Comparison of ENCODE assay signal across 9 mouse cellular contexts in the genomic region with DNA sequence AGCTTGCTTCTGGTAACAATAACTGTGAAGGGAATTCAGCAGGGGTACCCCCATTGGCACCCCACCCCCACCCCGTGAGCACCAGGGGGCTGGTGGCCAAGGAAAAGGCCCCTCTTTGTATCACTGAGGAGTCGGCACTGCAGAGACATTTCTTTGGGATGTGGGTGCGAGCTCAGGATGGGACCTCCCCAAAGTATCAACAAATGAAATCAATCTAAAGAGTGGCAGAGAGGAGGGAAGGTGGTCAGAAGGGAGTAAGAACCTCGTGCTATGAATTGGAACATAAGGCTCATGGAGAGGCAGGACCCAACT. TPM values are rescaled to one million over a fixed set of nuclear protein-coding genes. Genes with fewer than 3 reads are reported as not detected.
DNase-seq lines count a peak whose midpoint lies in the region; ATAC-seq lines count a peak whose summit lies in the region.
"Had no signal": no experiment of that assay in that cellular context is flagged by ENCODE, and none has a peak within 500 bp of the region (broad histone marks: within the 10 kb centered on the region; RNA-seq: fewer than 3 reads in every experiment).

No protein-coding gene starts in this region.

- H3K9me3 ChIP-seq in heart, embryonic 15.5 days (replicated peaks), result no peaks in the 10 kb centered on the region
- H3K9me3 ChIP-seq in limb, embryonic 13.5 days, result no peaks in the 10 kb centered on the region

- ATAC-seq in heart, embryonic 15.5 days (replicated peaks; ENCODE audit: insufficient number of reproducible peaks, insufficient read depth, low FRiP score, low read depth), result no peak
- no peak for ATAC-seq in limb, embryonic 13.5 days (ENCODE audit: low FRiP score, low read depth)

- no peaks in the 10 kb centered on the region for H3K36me3 ChIP-seq in heart, embryonic 15.5 days
- no peaks in the 10 kb centered on the region for H3K36me3 ChIP-seq in limb, embryonic 13.5 days

- no peak for DNase-seq in heart, postnatal 36 days
- DNase-seq in thymus, postnatal 0 days (ENCODE audit: low spot score), result peak; percentile 40
- DNase-seq in thymus, adult 18-20 months, result no peak
- DNase-seq in urinary bladder, postnatal 14 days (ENCODE audit: low spot score), result no peak
- DNase-seq in layer of hippocampus, adult 9-10 months (ENCODE audit: low spot score), result no peak
- DNase-seq in frontal cortex, adult 2 months (ENCODE audit: extremely low spot score in 1 of 2, low spot score in 1 of 2), result no peak
- DNase-seq: kidney, postnatal 4 days had no signal

- WGBS in heart, embryonic 15.5 days, result 51% methylated on average over 4 of the region's 4 CpGs
- 57% methylated on average over 4 of the region's 4 CpGs for WGBS in limb, embryonic 13.5 days

- peak overlapping the region; percentile 18; the same call in 1 of the 2 replicates for H3K9ac ChIP-seq in heart, embryonic 15.5 days
- no peak overlapping the region for H3K9ac ChIP-seq in limb, embryonic 13.5 days

- H3K4me1 ChIP-seq in heart, embryonic 15.5 days (replicated peaks), result peaks cover 26% of the 10 kb centered on the region
- peaks cover 46% of the 10 kb centered on the region for H3K4me1 ChIP-seq in limb, embryonic 13.5 days

- H3K4me2 ChIP-seq in heart, embryonic 15.5 days, result peak overlapping the region; percentile 60
- peak overlapping the region; percentile 64 for H3K4me2 ChIP-seq in limb, embryonic 13.5 days (replicated peaks)

- H3K27me3 ChIP-seq in heart, embryonic 15.5 days, result no peaks in the 10 kb centered on the region
- H3K27me3 ChIP-seq in limb, embryonic 13.5 days, result peaks cover 5% of the 10 kb centered on the region; the same call in 1 of the 2 replicates

- 0 out of 2 replicates have a peak overlapping the region, but pooled peaks have one; percentile 47 for H3K4me3 ChIP-seq in heart, embryonic 15.5 days
- peak overlapping the region; percentile 45; the same call in 1 of the 2 replicates for H3K4me3 ChIP-seq in limb, embryonic 13.5 days

- H3K27ac ChIP-seq in heart, embryonic 15.5 days, result peak overlapping the region; percentile 4; the same call in 1 of the 2 replicates
- no peak overlapping the region for H3K27ac ChIP-seq in limb, embryonic 13.5 days

- intact Hi-C loops in heart, postnatal 36 days (cut with DNase I), result no loop called here

RNA-seq across cellular contexts. Expression of gene Hist2h3c1, which starts 2.5 kb away (rescaled TPM):
- 0.72 and 1.0 TPM in 2 replicates for polyA plus RNA-seq in heart, embryonic 15.5 days (2015; fragmentation: Nextera tagmentation; extraction: Ambion mirVana)
- total RNA-seq in heart, postnatal 36 days (2021), result not detected
- polyA plus RNA-seq in thymus, postnatal 0 days (2015; fragmentation: Nextera tagmentation; extraction: Ambion mirVana), result 0.64 and 0.76 TPM in 2 replicates
- polyA plus RNA-seq in limb, embryonic 13.5 days (2015; fragmentation: Nextera tagmentation; extraction: Ambion mirVana), result 0.73 TPM in 1 of 2 replicates, not detected in the other
- not detected in 2 replicates for polyA plus RNA-seq in frontal cortex, adult 2 months (2012; rRNA removed)

RNA-seq across cellular contexts. Expression of gene Hist2h2aa1, which starts 3.7 kb away (rescaled TPM):
- 13.6 and 15.1 TPM in 2 replicates for polyA plus RNA-seq in heart, embryonic 15.5 days (2015; fragmentation: Nextera tagmentation; extraction: Ambion mirVana)
- 10 to 100 TPM in 1 of 2 experiments, 1 to 10 TPM in 1; 6.4 to 16.6 TPM for total RNA-seq in heart, postnatal 36 days (2021)
- polyA plus RNA-seq in thymus, postnatal 0 days (2015; fragmentation: Nextera tagmentation; extraction: Ambion mirVana), result 117 and 143 TPM in 2 replicates
- 19.0 and 30.4 TPM in 2 replicates for polyA plus RNA-seq in limb, embryonic 13.5 days (2015; fragmentation: Nextera tagmentation; extraction: Ambion mirVana)
- polyA plus RNA-seq in frontal cortex, adult 2 months (2012; rRNA removed), result 146 and 222 TPM in 2 replicates

RNA-seq across cellular contexts. Expression of gene Hist2h2aa2, which starts 8.9 kb away (rescaled TPM):
- polyA plus RNA-seq in heart, embryonic 15.5 days (2015; fragmentation: Nextera tagmentation; extraction: Ambion mirVana), result 37.0 and 45.9 TPM in 2 replicates
- total RNA-seq in heart, postnatal 36 days (2021), result 100 to 1,000 TPM; 243 to 253 TPM
- 215 and 339 TPM in 2 replicates for polyA plus RNA-seq in thymus, postnatal 0 days (2015; fragmentation: Nextera tagmentation; extraction: Ambion mirVana)
- polyA plus RNA-seq in limb, embryonic 13.5 days (2015; fragmentation: Nextera tagmentation; extraction: Ambion mirVana), result 46.2 and 48.0 TPM in 2 replicates
- 6.9 TPM in 1 of 2 replicates, not detected in the other for polyA plus RNA-seq in frontal cortex, adult 2 months (2012; rRNA removed)

RNA-seq across cellular contexts. Expression of gene Hist2h3c2, which starts 10.1 kb away (rescaled TPM):
- polyA plus RNA-seq in heart, embryonic 15.5 days (2015; fragmentation: Nextera tagmentation; extraction: Ambion mirVana), result 3.9 and 5.1 TPM in 2 replicates
- 10 to 100 TPM in 1 of 2 experiments, 1 to 10 TPM in 1; 8.9 to 10.6 TPM for total RNA-seq in heart, postnatal 36 days (2021)
- 30.0 and 47.7 TPM in 2 replicates for polyA plus RNA-seq in thymus, postnatal 0 days (2015; fragmentation: Nextera tagmentation; extraction: Ambion mirVana)
- 8.8 and 10.5 TPM in 2 replicates for polyA plus RNA-seq in limb, embryonic 13.5 days (2015; fragmentation: Nextera tagmentation; extraction: Ambion mirVana)
- 14.1 and 17.1 TPM in 2 replicates for polyA plus RNA-seq in frontal cortex, adult 2 months (2012; rRNA removed)

RNA-seq across cellular contexts. Expression of gene Hist2h4, which starts 14.1 kb away (rescaled TPM):
- polyA plus RNA-seq in heart, embryonic 15.5 days (2015; fragmentation: Nextera tagmentation; extraction: Ambion mirVana), result 2.9 and 3.9 TPM in 2 replicates
- 10 to 100 TPM; 14.0 to 17.5 TPM for total RNA-seq in heart, postnatal 36 days (2021)
- polyA plus RNA-seq in thymus, postnatal 0 days (2015; fragmentation: Nextera tagmentation; extraction: Ambion mirVana), result 101 and 145 TPM in 2 replicates
- polyA plus RNA-seq in limb, embryonic 13.5 days (2015; fragmentation: Nextera tagmentation; extraction: Ambion mirVana), result 15.5 and 16.9 TPM in 2 replicates
- polyA plus RNA-seq in frontal cortex, adult 2 months (2012; rRNA removed), result 3.3 and 3.9 TPM in 2 replicates
